Mouse (Mus musculus): ENCODE results near the gene Olfr685.

Olfr685 gene

GRCm38 (mm10) chr7:105185912-105186311 lies at the start of gene Olfr685:
Olfr685 (minus strand) TSS chr7:105186012.
- no peak for DNase-seq

- no peak for DNase-seq
Observed at GRCm38 (mm10) chr7:105229386-105229785, 43.6 kb upstream of the Olfr685 start.

GRCm38 (mm10) chr7:105228138-105228537 lies 42.3 kb upstream of the Olfr685 start:
- DNase-seq = peak; percentile 76

GRCm38 (mm10) chr7:105226703-105227102 lies 40.9 kb upstream of the Olfr685 start:
- DNase-seq = no peak

GRCm38 (mm10) chr7:105226072-105226471 lies 40.3 kb upstream of the Olfr685 start:
- DNase-seq = peak; percentile 5

- no peak for DNase-seq
Observed at GRCm38 (mm10) chr7:105218281-105218680, 32.5 kb upstream of the Olfr685 start.

GRCm38 (mm10) chr7:105214761-105215160 lies 28.9 kb upstream of the Olfr685 start:
- DNase-seq = no peak

- DNase-seq = no peak
Observed at GRCm38 (mm10) chr7:105207385-105207784, 21.6 kb upstream of the Olfr685 start, which contains the start of gene Olfr686. Olfr686 (minus strand) TSS chr7:105207485.

GRCm38 (mm10) chr7:105170773-105171172 lies 15.0 kb downstream of the Olfr685 start:
- peak; percentile 27 for DNase-seq

GRCm38 (mm10) chr7:105163553-105163952 lies 22.3 kb downstream of the Olfr685 start, which contains the start of gene Olfr684:
Olfr684 (minus strand) TSS chr7:105163653.
- DNase-seq = no peak

- DNase-seq = no peak
Observed at GRCm38 (mm10) chr7:105146912-105147311, 38.9 kb downstream of the Olfr685 start, which contains the start of gene Olfr683. Olfr683 (minus strand) TSS chr7:105147012.

GRCm38 (mm10) chr7:105141275-105141674 lies 44.5 kb downstream of the Olfr685 start:
- DNase-seq = no peak
